Mouse (Mus musculus): Measurements from ENCODE around the gene Pmepa1.

Pmepa1 gene

DNA sequence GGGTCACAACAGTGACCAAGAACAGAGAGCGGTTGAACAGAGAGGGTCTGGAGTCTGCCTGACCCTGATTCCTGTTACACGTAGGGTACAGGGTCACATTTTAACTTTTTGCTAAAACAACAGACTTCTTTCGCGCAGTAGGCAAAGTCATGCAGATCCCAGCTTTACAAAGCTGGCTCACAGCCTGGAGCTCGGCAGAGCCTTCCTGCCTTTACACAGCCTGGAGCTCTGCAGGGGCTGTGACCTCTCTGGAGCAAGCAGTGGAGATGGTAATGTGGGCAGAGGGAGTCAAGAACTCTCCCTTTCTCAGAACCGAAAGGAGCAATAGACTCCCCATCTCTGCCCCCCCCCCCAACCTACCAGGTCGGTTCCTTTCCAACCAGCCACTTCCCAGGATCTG, 51.5 kb downstream of the Pmepa1 start:
- no peak for DNase-seq

DNA sequence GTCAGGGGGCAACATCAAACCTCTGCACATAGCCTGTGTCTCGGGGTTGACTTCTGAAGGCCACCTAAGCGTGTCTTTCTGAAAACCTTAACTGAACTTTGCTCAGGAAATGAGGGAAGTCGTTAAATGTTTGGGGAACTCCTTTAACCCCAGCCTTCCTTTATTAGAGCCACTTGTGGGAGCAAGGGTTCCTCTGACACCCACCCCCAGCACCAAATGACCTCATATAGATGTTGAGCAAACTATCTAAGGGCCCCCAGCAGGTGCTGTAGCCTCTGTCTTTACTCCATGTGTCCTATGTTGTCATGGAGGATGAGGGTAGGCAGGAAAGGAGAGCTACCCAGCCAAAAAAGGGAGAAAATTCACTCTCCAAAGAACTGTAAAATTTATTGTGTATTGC, 52.2 kb downstream of the Pmepa1 start:
- DNase-seq, result no peak

DNA sequence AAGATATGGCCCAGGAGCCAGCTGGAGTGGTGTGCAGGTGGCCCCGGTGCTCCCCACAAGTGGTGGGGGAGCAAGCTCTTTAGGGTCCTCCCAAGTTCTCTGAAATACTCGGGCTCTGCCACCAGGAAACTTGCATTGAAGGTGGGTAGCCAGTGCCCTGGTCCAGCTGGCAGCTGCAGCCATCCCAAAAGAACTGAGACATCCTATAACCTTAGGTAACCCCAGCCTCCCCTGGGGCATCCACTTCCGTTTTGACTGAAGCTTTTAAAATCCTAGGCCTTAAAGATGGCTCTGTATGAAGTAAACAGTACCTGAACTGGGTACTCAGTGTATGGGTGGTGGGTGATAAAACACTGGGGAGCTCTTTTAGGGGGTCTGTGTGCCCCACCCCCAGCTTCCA, 52.8 kb downstream of the Pmepa1 start:
- DNase-seq, result no peak

DNA sequence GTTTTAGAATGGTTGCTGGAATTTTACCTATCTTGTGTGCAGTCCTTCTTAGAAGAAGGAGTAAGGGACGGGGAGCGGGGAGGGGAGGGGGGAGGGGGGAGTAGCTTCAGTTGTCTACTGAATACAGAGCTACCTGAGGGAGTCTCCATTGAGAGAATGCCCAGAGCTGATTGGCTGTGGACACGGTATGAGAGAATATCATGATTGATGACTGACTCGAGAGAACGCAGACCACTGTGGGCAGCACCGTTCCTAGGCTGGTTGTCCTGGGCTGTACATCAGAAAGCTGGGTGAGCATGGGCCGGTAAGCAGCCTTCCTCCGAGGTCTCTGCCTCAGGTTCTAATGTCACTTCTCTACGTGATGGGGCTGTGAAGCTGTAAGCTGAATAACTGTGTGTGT, 55.6 kb downstream of the Pmepa1 start:
- no peak for DNase-seq

DNA sequence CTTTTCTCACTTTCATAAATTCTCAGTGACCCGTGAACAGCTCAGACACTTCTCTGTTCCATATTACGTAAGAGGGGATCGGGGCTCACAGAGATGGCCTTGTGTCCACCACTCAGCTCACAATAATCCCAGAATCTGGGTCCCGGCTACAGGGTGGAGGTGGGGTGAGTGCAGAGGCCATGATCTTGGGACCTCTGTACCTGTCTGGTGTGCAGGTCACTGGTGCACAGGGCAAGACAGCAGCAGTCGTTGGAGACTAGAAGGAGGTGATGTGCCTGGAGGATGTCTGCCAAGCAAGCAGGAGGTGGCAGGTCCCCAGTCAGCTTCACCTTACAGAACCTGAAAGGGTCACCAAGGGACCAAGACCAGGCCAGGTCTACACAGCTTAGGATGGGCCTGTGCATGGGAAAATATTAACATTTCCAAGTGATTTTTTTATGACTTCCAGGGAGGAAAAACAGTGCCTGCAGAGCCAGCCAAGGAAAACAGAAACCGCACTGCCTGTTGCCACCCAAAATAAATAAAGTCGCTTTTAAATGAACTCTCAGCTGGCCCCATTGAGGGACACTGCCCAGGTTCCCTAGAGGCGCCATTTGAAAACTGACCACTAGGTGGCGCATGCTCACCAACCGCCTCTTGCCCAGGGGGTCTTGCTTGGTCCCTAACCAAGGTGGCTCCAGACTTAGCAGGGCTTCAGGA, 56.9 kb downstream of the Pmepa1 start:
- DNase-seq, result peak; percentile 40 to 45

DNA sequence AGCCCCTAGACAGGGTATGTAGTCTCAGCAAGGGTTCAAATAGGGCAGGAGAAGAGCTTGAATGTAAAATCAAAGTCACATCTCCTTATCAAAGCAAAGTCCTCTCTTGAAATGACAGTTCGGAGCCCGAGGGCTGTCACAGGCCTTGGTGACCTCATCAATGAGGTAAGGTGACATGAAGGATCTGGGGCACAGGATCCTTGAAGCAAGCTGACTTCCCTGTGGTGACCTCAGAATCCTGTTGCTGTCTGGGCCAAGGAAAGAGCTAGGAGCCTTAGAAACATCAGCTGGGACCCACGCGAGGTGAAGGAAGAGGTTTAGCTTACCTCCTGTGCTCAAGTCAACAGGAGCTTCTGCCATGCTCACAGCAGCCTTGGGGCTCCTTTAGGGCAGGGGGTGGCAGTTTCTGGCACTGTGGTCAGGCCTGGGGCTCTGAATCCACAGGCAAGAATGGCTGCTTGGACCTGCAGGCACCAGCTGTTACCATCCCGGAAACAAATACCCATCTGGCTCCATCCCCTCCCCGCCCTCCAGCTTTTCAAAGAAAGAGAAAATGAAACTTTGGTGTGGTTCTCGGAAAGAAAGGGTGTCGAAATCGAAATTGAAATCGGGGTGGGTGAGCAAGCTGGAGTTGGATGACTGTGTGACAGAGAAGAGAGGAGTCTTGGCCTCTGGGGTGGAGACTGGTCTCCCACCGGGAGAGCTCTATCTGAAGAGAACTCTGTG, 57.8 kb downstream of the Pmepa1 start, which contains the start of gene Zbp1:
TSS of gene Zbp1 (minus strand) at position 508 of the 726 bp plus-strand sequence.
- no peak for DNase-seq

DNA sequence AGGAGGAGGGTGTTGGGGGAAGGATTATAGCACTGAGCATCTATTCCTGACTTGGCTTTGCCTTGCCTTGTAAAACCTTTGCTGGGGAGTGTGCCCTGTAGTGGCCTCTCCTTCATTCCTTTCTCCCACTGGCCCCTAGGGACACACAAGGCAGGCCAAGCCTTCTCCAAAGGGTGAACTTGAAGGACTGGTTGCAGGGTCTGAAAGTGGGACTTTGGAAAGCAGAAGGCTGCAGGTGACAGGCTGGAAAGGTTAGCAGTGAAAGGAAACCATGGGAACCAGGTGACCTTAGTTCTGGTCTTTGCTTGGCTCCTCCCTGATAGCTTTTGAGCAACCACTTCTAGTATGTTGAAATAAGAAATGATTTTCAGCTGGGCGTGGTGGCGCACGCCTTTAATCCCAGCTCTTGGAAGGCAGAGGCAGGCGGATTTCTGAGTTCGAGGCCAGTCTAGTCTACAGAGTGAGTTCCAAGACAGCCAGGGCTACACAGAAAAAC, 58.5 kb downstream of the Pmepa1 start:
- DNase-seq, result no peak

DNA sequence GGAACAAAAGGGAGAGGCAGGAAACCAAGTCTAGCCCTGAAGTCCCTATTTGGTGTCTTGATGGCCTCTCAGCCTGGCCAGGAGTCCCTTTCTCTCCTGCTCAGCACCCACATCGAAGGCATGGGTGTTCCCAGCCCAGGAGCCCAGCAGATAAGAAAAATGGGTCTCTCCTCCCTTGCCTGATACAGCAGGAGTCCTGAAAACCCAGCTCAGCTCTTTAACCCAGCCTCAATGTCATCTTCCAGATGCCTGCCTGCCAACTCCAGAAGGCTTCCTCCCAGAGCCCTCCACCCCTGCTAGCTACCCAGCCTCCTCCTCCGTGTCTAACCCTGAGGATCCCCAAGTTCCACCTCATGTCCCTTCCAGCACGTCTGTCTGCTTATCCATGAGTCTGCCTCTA, 59.1 kb downstream of the Pmepa1 start:
- no peak for DNase-seq

DNA sequence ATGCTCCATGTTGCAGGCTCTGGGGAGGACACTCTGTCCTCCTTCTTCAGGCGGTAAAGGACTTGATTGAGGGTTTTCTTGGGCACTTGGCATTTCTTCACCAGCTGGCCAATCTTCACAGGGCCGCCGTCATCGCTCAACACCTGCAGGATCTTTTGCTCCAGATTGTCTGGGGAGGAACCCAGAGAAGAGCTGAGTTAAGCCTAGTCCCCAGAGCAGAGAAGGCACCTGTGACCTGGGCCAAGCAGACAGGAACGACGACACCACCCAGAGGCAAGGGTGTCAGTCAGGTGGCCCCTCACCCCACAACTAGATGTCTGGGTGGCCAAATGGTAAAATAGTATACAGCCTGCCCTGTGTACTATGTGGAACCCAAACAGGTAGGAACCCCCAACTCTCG, 59.5 kb downstream of the Pmepa1 start:
- no peak for DNase-seq

DNA sequence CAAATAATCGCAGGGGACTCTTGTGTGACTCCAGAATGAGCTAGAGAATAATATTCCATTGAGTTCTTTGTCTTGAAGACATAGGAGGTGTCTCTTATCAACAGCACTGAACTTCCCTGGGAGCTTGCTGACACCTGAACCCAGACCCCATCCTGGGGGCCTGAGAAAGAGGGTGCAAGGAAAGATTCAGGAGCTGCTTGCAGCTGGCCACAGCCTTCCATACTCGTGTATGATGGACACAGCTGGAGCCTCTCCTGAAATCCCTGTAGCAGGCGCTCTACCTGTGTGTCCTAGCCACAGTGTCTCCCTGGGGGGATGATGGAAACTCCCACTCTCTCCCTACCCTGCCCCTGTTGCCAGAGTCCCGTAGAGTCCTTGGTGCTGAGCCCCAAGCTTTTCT, 64.1 kb downstream of the Pmepa1 start:
- no peak for DNase-seq

DNA sequence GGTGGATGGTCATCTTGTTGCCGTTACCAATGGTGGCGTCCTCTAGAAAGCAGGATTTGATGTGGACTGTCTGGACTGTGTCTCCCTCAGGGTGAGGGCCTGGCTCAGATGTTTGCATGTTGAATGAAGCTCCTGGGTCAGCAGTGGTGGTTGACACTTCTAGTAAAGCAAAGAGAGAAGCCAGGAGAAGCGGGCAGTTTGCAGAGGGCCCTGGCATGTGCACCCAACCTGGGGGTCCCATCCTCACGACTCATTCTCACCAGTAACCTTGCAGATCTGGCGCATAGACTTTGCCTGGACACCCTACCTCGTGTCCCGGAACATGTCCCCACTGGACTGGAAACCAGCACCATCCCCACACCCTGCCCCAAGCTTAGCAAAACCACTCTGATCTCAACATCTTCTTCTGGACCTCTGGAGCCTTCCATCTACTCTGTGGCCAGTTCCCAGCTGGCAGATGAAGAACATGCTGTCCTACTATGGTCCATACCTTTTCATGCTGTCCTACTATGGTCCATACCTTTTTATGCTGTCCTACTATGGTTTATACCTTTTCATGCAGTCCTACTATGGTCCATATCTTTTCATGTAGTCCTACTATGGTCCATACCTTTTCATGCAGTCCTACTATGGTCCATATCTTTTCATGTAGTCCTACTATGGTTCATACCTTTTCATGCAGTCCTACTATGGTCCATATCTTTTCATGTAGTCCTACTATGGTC, 67.1 kb downstream of the Pmepa1 start:
- DNase-seq, result no peak

DNA sequence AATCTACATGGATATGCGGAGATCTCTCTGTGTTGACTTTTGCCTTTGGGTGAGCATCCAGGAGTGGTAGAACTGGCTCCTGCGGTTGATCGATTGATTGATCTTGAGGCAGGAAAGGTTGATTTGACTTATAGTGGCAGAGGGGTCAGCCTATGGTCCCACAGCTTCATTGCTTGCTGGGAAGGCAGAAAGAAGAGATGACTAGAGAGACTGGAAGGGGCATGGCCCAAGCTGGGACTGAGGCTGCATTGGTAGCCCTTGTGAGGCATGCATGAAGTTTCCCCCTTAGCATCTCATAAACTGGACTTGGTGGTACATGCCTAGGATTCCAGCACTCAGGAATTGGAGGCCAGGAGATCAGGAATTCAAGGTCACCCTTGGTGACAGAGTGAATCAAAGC, 69.3 kb downstream of the Pmepa1 start:
- DNase-seq, result no peak

DNA sequence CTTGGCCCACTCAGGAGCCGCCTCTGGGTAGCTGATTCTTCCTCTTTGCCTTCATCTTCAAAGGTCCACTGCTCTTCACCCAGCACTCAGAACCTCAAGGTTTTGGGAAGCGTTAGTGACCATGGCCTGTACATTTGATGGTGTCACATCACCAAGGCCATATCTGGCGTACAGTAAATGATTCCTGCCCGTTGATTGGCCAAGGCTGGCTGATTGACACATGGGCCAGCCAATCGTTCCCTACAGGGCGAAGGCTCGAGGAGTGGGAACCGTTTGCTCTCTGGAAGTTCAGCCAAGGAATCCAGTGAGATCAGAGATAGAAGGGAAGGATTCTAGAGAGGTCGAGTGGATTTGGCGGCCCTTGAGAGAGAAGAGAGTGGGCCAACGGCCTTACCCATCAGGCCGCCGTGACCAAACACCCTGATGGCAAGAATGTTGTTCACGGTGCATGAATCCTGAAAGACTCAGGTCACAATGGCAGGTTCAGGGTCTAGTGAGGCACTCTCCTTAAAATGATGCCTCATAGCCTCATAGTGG, 70.7 kb downstream of the Pmepa1 start:
- DNase-seq, result no peak

DNA sequence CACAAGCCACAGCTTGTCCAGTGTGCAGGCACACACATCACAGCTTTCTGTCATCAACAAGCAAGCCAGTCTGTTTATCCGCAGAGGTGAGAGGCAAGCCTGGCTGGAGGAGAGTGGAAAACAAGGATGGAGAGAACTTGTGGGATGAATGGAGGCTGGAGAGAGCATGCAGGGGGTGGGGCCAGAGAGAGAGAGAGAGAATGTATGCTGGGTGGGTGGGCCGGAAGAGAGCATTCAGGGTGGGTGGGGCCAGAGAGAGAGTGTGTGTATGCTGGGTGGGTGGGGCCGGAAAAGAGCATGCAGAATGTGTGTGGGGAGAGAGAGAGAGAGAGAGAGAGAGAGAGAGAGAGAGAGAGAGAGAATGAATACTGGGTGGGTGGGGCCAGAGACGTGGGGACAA, 71.7 kb downstream of the Pmepa1 start:
- DNase-seq, result no peak

DNA sequence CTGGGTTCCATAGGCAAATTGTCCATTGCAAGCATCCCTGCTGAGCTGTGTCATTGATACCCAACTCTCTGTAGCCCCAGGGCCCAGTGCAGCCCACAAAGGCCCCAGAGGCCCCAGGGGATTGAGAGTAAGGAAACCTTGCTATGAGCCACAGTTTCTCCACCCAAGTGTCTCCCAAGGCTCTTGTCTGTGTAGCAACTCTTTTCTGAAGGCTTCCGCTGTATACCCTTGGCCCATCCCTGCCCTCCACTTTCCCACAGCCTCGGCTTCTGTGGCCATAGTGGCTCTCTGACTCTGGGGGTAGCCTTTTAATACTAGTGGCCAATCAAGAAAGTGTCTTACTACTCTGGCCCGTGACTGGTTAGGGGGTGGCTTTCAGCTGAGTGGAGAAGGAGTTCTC, 72.6 kb downstream of the Pmepa1 start:
- no peak for DNase-seq

DNA sequence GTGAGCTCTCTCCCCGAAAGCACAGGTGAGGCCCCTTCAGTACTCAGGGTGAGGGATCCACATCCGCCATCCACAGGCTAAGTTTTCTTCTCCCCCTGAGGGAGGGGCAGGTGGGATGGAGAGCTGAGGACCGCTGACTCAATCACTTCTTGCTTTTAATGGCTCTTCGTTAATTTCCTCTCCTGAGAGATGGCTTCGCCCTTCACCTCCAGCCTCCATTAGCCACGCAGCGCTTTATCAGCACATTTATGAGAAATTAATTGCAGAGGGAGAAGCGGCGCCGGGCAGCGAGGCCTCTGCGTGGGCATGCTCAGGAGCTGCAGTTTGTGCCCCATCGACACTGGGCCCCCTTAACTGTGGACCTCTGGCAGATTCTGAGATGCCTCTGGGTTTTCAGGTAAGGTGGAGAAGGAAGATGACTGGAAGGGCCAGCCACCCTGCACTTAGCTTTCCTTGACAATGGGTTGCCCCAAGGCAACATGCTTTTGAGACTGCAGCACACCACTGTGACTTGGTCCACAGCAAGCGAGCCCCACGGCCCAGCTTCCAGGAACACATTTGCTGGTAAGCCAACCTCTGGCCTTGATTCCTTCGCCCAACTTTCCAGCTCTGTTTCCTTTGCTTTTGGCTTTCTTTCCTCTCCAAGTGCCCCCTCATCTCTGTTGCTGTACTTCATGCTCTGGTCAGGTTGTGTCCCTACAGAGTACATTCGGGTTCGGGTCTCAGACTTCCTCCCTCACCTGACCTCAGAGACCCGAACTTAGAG, 73.2 kb downstream of the Pmepa1 start:
- DNase-seq, result no peak

DNA sequence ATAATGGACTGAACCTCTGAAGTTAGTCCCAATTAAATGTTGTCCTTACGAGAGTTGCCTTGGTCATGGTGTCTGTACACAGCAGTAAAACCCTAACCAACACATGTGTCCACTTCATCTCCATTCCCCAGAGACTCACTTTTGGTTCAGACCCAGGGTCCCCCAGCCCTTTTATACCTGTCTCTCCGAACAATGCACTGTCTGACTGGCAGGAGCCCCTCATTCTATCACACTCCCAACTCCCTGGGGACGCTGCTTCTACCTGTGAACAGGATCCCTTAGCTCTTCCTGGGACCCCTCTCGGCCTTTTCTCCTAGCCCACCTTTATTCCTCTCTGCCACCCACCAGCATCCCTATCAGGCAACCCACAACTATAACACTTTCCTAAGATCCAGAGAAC, 81.5 kb downstream of the Pmepa1 start:
- no peak for DNase-seq

DNA sequence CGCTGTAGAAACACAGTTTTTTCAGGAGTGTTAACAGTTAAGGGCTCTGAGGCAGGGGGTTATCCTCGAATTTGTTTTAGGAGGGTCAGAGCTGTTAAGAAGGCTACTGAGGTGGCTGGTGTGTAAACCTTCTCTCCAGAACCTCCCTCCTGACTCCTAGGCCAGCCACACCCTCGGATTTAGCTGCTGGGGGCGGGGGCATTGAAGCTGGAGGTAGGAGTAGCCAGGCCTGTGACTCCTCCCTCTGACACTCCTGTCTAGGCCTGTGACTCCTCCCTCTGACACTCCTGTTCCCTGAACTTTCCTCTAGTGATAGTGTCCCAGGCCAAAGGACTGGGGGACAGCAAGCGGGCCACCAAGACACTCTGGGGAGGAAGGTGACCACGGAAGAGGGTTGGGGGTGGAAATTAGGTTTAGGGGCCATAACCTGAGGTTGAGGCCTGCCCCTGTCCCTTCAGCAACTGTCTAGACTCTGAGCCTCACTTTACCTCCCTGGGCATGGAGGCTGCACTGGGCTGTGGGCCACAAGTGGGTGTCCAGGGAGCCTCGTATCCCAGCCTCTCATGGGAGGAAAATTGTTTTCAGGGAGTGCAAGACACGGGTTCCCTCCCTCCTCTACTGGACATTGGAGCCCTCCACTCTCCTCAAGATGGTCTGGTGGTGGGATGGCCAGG, 89.0 kb downstream of the Pmepa1 start:
- DNase-seq, result peak; percentile 49 to 55

DNA sequence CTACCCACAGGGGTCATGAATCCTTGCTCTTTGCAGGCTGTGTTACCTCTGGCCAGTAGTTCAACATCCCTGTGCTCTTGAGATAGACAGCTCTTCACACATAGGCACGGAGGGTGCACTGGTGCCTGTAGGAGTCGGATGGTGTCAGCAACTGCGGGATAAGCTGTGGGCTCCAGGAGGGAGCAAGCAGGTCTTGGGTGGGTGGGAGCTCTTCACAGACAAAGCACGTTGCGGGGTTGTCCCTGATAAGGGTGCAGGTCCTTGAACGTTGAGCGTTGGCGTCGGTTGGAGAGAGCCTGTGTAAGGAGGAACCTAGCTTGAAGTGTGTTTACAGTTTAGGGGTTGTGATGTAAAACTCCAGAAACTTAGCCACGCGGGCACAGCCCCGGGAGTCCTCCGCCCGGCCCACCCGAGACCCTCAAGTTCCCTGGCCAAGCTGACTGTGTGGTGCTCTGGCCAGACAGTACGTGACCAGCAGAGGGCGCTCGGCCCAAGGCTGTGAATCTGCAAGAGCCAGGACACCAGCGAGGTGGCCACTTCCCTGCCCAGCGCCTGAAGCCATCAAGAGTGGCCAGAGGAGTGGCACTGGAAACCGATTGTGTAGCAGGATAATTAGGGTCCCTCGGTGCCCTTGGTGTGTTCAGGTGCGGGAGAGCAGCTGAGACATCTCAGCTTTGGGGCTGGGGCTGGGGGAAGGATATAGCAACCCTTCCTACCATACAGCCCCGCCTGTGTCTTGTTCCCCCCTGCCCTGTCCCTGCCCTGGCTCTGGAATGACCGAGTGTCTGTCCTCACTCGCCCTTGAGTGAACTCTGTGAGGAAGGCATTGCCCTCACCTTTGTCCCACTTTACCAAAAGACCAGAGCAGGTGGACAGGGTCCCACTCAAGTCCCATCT, 90.0 kb downstream of the Pmepa1 start:
- DNase-seq, result peak; percentile 71 to 86

DNA sequence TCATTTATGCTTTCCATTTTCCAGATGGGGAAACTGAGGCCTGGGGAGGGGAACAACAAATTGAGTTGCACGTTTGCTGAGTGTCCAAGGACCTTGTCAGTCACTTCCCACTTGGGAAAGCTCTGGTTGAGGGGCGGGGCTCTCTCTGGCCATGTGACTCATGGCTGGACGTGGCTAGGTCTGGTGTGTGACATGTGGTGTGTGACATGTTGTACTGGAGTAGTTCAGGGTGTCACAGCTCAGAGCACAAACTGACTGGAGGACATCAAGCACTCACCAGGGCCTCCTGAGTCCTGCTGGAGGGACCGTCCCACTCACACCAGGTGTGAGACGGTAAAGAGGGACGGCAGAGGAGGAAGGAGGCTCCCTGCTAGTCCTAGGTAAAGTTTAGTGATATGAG, 91.1 kb downstream of the Pmepa1 start:
- DNase-seq, result no peak

DNA sequence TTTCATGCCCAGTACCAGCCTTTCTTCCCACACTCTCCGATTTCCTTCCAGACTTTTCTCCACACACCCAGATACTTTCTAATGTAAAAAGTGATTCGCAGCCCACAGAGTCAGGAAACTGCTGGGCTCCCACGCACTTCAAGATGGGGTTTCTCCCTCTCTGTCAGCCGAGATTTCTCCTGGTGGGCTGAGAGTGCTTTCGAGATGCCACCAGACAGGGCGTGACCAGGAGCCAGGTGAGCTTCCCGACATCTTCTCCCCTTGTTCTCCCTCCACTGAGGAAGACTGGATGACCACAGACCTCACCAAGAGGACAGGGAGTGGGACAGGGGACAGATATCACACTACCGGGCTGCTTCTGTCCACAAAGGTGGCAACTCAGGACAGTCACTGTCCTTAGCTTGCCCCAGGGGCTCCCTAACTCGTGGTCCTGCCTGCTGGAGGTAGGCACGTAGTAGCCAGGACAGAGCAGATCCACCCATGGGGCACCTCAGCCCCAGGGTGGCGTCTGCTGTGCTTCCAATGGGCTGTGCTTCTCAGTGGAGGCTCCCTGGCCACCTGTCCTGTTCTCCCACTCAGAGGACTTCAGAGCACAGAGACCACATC, 91.8 kb downstream of the Pmepa1 start:
- DNase-seq, result peak in 1 of 2 experiments; percentile 5

Data from kidney, adult 8-10 months (tissue).